Mouse (Mus musculus): Measurements from ENCODE around the gene Plekha7. TPM values are rescaled to one million over a fixed set of nuclear protein-coding genes. Genes with fewer than 3 reads are reported as not detected.

Plekha7 gene
- polyA plus RNA-seq, 1 experiment from 2014 or later: 18.7 TPM

GRCm38 (mm10) chr7:116246696-116247376, 61.3 kb downstream of the Plekha7 start:
- H3K36me3 ChIP-seq (ENCODE audit: control insufficient read depth, insufficient read depth, low read length): no peaks in the 10 kb centered on the region
- no peaks in the 10 kb centered on the region for H3K9me3 ChIP-seq (ENCODE audit: control insufficient read depth, low read length)
- peaks cover 10% of the 10 kb centered on the region for H3K4me1 ChIP-seq (ENCODE audit: control insufficient read depth, insufficient read depth, low read length)
- no peak overlapping the region for H3K4me3 ChIP-seq (ENCODE audit: low read length)
- 0 out of 2 replicates have a peak overlapping the region, but pooled peaks have one; percentile 27 for H3K4me2 ChIP-seq (ENCODE audit: low read depth, low read length)
- peak overlapping the region; percentile 27; the same call in 1 of the 2 replicates for H3K9ac ChIP-seq (ENCODE audit: low read depth, low read length)
- 34% methylated on average over 15 of the region's 15 CpGs for WGBS
- H3K27me3 ChIP-seq (replicated peaks; ENCODE audit: control insufficient read depth, insufficient read depth, low read length): no peaks in the 10 kb centered on the region
- ATAC-seq: peak; percentile 10; the same call in 1 of the 2 replicates
- no peak overlapping the region for H3K27ac ChIP-seq (ENCODE audit: low read length)

- no peak overlapping the region for H3K4me3 ChIP-seq (ENCODE audit: low read length)
- 0 out of 2 replicates have a peak overlapping the region, but pooled peaks have one; percentile 27 for H3K4me2 ChIP-seq (ENCODE audit: low read depth, low read length)
- H3K27me3 ChIP-seq (replicated peaks; ENCODE audit: control insufficient read depth, insufficient read depth, low read length): no peaks in the 10 kb centered on the region
- no peak overlapping the region for H3K27ac ChIP-seq (ENCODE audit: low read length)
- H3K36me3 ChIP-seq (ENCODE audit: control insufficient read depth, insufficient read depth, low read length): no peaks in the 10 kb centered on the region
- WGBS: 27% methylated on average over 15 of the region's 15 CpGs
- 0 out of 2 replicates have a peak, but pooled peaks have one; percentile 6 for ATAC-seq
- no peaks in the 10 kb centered on the region for H3K9me3 ChIP-seq (ENCODE audit: control insufficient read depth, low read length)
- peak overlapping the region; percentile 27; the same call in 1 of the 2 replicates for H3K9ac ChIP-seq (ENCODE audit: low read depth, low read length)
- H3K4me1 ChIP-seq (ENCODE audit: control insufficient read depth, insufficient read depth, low read length): peaks cover 10% of the 10 kb centered on the region
These were observed 62.1 kb downstream of the Plekha7 start for GRCm38 (mm10) chr7:116245815-116246695.

GRCm38 (mm10) chr7:116244302-116245165, 63.6 kb downstream of the Plekha7 start:
- Histone ChIP-seq H3K27ac (ENCODE audit: low read length) (no peak overlapping the region), H3K4me3 (ENCODE audit: low read length) (no peak overlapping the region), H3K9me3 (ENCODE audit: control insufficient read depth, low read length) (no peaks in the 10 kb centered on the region), H3K4me1 (ENCODE audit: control insufficient read depth, insufficient read depth, low read length) (peaks cover 10% of the 10 kb centered on the region), H3K36me3 (ENCODE audit: control insufficient read depth, insufficient read depth, low read length) (no peaks in the 10 kb centered on the region), H3K4me2 (ENCODE audit: low read depth, low read length) (no peak overlapping the region), H3K9ac (ENCODE audit: low read depth, low read length) (no peak overlapping the region), H3K27me3 (replicated peaks; ENCODE audit: control insufficient read depth, insufficient read depth, low read length) (no peaks in the 10 kb centered on the region)
- ATAC-seq: no peak
- WGBS: 51% methylated on average over 7 of the region's 7 CpGs

- Histone ChIP-seq H3K27ac (ENCODE audit: low read length) (no peak overlapping the region), H3K4me1 (ENCODE audit: control insufficient read depth, insufficient read depth, low read length) (peaks cover 15% of the 10 kb centered on the region), H3K9me3 (ENCODE audit: control insufficient read depth, low read length) (no peaks in the 10 kb centered on the region), H3K9ac (ENCODE audit: low read depth, low read length) (no peak overlapping the region), H3K4me3 (ENCODE audit: low read length) (no peak overlapping the region), H3K36me3 (ENCODE audit: control insufficient read depth, insufficient read depth, low read length) (no peaks in the 10 kb centered on the region), H3K4me2 (ENCODE audit: low read depth, low read length) (no peak overlapping the region), H3K27me3 (replicated peaks; ENCODE audit: control insufficient read depth, insufficient read depth, low read length) (no peaks in the 10 kb centered on the region)
- 73% methylated on average over 3 of the region's 3 CpGs for WGBS
- peak; percentile 39; the same call in 1 of the 2 replicates for ATAC-seq
These were observed 65.4 kb downstream of the Plekha7 start for GRCm38 (mm10) chr7:116242810-116243209.

- no peak for ATAC-seq
- H3K9me3 ChIP-seq (ENCODE audit: control insufficient read depth, low read length): no peaks in the 10 kb centered on the region
- no peaks in the 10 kb centered on the region for H3K27me3 ChIP-seq (replicated peaks; ENCODE audit: control insufficient read depth, insufficient read depth, low read length)
- no peak overlapping the region for H3K4me3 ChIP-seq (ENCODE audit: low read length)
- no peak overlapping the region for H3K4me2 ChIP-seq (ENCODE audit: low read depth, low read length)
- 33% methylated on average over 7 of the region's 7 CpGs for WGBS
- peaks cover 18% of the 10 kb centered on the region for H3K4me1 ChIP-seq (ENCODE audit: control insufficient read depth, insufficient read depth, low read length)
- no peak overlapping the region for H3K9ac ChIP-seq (ENCODE audit: low read depth, low read length)
- no peak overlapping the region for H3K27ac ChIP-seq (ENCODE audit: low read length)
- H3K36me3 ChIP-seq (ENCODE audit: control insufficient read depth, insufficient read depth, low read length): no peaks in the 10 kb centered on the region
These were observed 66.6 kb downstream of the Plekha7 start for GRCm38 (mm10) chr7:116241601-116242000.

GRCm38 (mm10) chr7:116240791-116241474, 67.2 kb downstream of the Plekha7 start:
- 71% methylated on average over 12 of the region's 12 CpGs for WGBS
- Histone ChIP-seq H3K9me3 (ENCODE audit: control insufficient read depth, low read length) (no peaks in the 10 kb centered on the region), H3K36me3 (ENCODE audit: control insufficient read depth, insufficient read depth, low read length) (no peaks in the 10 kb centered on the region), H3K4me3 (ENCODE audit: low read length) (no peak overlapping the region), H3K27ac (ENCODE audit: low read length) (no peak overlapping the region), H3K4me1 (ENCODE audit: control insufficient read depth, insufficient read depth, low read length) (peaks cover 22% of the 10 kb centered on the region), H3K4me2 (ENCODE audit: low read depth, low read length) (no peak overlapping the region), H3K27me3 (replicated peaks; ENCODE audit: control insufficient read depth, insufficient read depth, low read length) (no peaks in the 10 kb centered on the region), H3K9ac (ENCODE audit: low read depth, low read length) (no peak overlapping the region)
- no peak for ATAC-seq

- Histone ChIP-seq H3K4me2 (ENCODE audit: low read depth, low read length) (no peak overlapping the region), H3K4me3 (ENCODE audit: low read length) (no peak overlapping the region), H3K36me3 (ENCODE audit: control insufficient read depth, insufficient read depth, low read length) (no peaks in the 10 kb centered on the region), H3K9ac (ENCODE audit: low read depth, low read length) (no peak overlapping the region), H3K4me1 (ENCODE audit: control insufficient read depth, insufficient read depth, low read length) (peaks cover 28% of the 10 kb centered on the region), H3K27me3 (replicated peaks; ENCODE audit: control insufficient read depth, insufficient read depth, low read length) (no peaks in the 10 kb centered on the region), H3K9me3 (ENCODE audit: control insufficient read depth, low read length) (no peaks in the 10 kb centered on the region), H3K27ac (ENCODE audit: low read length) (no peak overlapping the region)
- WGBS: 81% methylated on average over 4 of the region's 4 CpGs
- ATAC-seq: no peak
These were observed 67.8 kb downstream of the Plekha7 start for GRCm38 (mm10) chr7:116240353-116240752.

- Histone ChIP-seq H3K9me3 (ENCODE audit: control insufficient read depth, low read length) (no peaks in the 10 kb centered on the region), H3K4me2 (ENCODE audit: low read depth, low read length) (no peak overlapping the region), H3K4me1 (ENCODE audit: control insufficient read depth, insufficient read depth, low read length) (peaks cover 37% of the 10 kb centered on the region), H3K9ac (ENCODE audit: low read depth, low read length) (no peak overlapping the region), H3K36me3 (ENCODE audit: control insufficient read depth, insufficient read depth, low read length) (no peaks in the 10 kb centered on the region), H3K27ac (ENCODE audit: low read length) (no peak overlapping the region), H3K27me3 (replicated peaks; ENCODE audit: control insufficient read depth, insufficient read depth, low read length) (no peaks in the 10 kb centered on the region), H3K4me3 (ENCODE audit: low read length) (no peak overlapping the region)
- no peak for ATAC-seq
- WGBS: 79% methylated on average over 4 of the region's 4 CpGs
These were observed 69.9 kb downstream of the Plekha7 start for GRCm38 (mm10) chr7:116238320-116238719.
